Mouse (Mus musculus) liver, embryonic 16.5 days (tissue): ENCODE data around the gene Zfp384. TPM values are rescaled to one million over a fixed set of nuclear protein-coding genes. Genes with fewer than 3 reads are reported as not detected.
"Not testable (repeated sequence)": the region's sequence is repeated elsewhere in the genome, so short reads cannot be mapped to it uniquely, and the experiment has no call there.

Experiments used
- ATAC-seq: fragments of 200-750 bp; cut with Nextera tagmentation; 2 replicates; pipeline ENCODE4 v1.8.0; 2017; ENCODE audit warnings: low read depth, mild to moderate bottlenecking, moderate number of reproducible peaks, moderate library complexity
- H3K27ac ChIP-seq: fragments of 300-500 bp; sonication (generic); 2 replicates; pipeline ENCODE4 v1.5.1; 2014; ENCODE audit warnings: mild to moderate bottlenecking, low read length
- H3K27me3 ChIP-seq: fragments of 300-500 bp; sonication (generic); 2 replicates; pipeline ENCODE4 v1.6.1; 2014; ENCODE audit warnings: low read depth, low read length, mixed read lengths; ENCODE audit not compliant: control insufficient read depth, insufficient read depth
- H3K36me3 ChIP-seq: fragments of 300-500 bp; sonication (generic); 2 replicates; pipeline ENCODE4 v1.6.1; 2014; ENCODE audit warnings: mild to moderate bottlenecking; ENCODE audit not compliant: control insufficient read depth, insufficient read depth
- H3K4me1 ChIP-seq: fragments of 300-500 bp; sonication (generic); 2 replicates; pipeline ENCODE4 v1.6.1; 2014; ENCODE audit warnings: low read depth, low read length, mixed read lengths; ENCODE audit not compliant: control insufficient read depth
- H3K4me2 ChIP-seq: fragments of 300-500 bp; sonication (generic); 2 replicates; pipeline ENCODE4 v1.6.1; 2014; ENCODE audit warnings: low read depth, low read length, mixed read lengths
- H3K4me3 ChIP-seq: fragments of 300-500 bp; sonication (generic); 2 replicates; pipeline ENCODE4 v1.5.1; 2014; ENCODE audit warnings: low read depth, mild to moderate bottlenecking, low read length
- H3K9ac ChIP-seq: fragments of 300-500 bp; sonication (generic); 2 replicates; pipeline ENCODE4 v1.6.1; 2014; ENCODE audit warnings: low read depth, low read length
- H3K9me3 ChIP-seq: fragments of 300-500 bp; sonication (generic); replicated peaks from 2 replicates; pipeline ENCODE4 v1.6.1; 2016; ENCODE audit warnings: low read length; ENCODE audit not compliant: control insufficient read depth
- WGBS: fragments of 180-500 bp; shearing (Covaris S2); extraction: QIAGEN DNeasy Blood & Tissue Kit; methylation state at CpG from one replicate; pipeline ENCODE4 v1.1.7; 2014; ENCODE audit not compliant: insufficient replicate concordance; 5-methylcytosine and 5-hydroxymethylcytosine counted together
- polyA plus RNA-seq: library from polyadenylated mRNA; unstranded; fragments of >200 nt; fragmentation: Nextera tagmentation; extraction: Ambion mirVana; gene quantifications from 2 replicates; pipeline ENCODE4 v1.2.1, GENCODE M21; 2015

Zfp384 gene
- polyA plus RNA-seq, 1 experiment from 2014 or later = 3.5 TPM

DNA sequence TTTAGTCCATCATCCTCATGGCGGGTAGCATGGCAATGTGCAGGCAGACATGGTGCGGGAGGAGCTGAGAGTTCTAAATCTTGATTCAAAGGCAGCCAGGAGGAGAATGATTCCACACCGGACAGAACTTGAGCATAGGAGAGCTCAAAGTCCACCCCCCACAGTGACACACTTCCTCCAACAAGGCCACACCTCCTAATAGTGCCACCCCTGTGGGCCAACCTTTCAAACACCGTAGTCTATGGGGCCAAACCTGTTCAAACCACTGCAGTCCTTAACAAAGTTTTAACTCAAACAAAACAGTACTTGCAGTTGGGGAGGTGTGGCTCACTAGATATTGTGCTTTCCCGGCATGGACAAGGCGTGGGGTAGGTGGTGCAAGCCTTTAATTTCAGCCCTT lies 55.0 kb downstream of the Zfp384 start:
- H3K27me3 ChIP-seq = no peaks in the 10 kb centered on the region
- no peaks in the 10 kb centered on the region for H3K9me3 ChIP-seq
- H3K4me1 ChIP-seq = peaks cover 25% of the 10 kb centered on the region
- 66% methylated on average over 6 of the region's 6 CpGs for WGBS
- H3K27ac ChIP-seq = no peak overlapping the region
- H3K9ac ChIP-seq = no peak overlapping the region
- no peaks in the 10 kb centered on the region for H3K36me3 ChIP-seq
- no peak overlapping the region for H3K4me2 ChIP-seq
- H3K4me3 ChIP-seq = no peak overlapping the region
- ATAC-seq = no peak

DNA sequence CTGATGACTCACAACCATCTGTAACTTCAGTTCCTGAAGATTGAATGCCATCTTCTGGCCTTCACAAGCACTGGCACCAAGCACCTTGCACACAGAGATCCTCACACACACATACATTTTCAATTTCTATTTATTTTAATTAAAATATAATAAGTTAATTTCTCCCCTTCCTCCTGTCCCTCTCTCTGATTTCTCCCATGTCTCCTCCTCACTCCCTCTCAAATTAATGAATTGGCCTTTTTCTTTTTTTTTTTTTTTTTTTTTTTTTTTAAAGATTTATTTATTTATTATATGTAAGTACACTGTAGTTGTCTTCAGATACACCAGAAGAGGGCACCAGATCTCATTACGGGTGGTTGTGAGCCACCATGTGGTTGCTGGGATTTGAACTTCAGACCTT lies 56.3 kb downstream of the Zfp384 start:
- ATAC-seq, H3K36me3 ChIP-seq: not testable (repeated sequence)

DNA sequence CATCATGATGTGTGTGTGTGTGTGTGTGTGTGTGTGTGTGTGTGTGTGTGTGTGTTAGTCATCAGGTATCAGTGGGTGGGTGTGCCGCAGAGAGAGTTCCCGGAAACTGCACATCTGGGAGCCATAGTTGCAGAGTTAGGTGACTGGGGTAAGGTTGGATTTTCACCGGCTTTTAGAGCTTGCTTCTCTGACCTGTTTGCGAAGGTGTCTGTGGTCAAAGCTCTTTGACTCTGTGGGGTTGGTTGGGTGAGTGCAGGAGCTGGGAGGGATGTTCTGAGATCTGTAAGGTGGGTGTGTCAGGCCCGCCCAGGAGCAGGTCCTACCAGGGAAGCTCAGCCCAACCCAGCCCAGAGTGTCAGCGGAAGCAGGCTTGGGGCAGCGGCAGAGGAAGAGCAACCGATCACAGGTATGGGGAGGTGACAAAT lies 58.6 kb downstream of the Zfp384 start, which contains the start of gene Lpar5:
TSS of gene Lpar5 (plus strand) at position 350 of the 425 bp plus-strand sequence.
- H3K4me1 ChIP-seq = peaks cover 33% of the 10 kb centered on the region
- H3K9me3 ChIP-seq = no peaks in the 10 kb centered on the region
- no peak for ATAC-seq
- no peaks in the 10 kb centered on the region for H3K27me3 ChIP-seq
- H3K36me3 ChIP-seq = no peaks in the 10 kb centered on the region
- H3K9ac ChIP-seq = no peak within 1 kb of the TSS
- H3K4me2 ChIP-seq = no peak within 1 kb of the TSS
- WGBS = 47% methylated on average over 8 of the region's 8 CpGs
- H3K4me3 ChIP-seq = no peak within 1 kb of the TSS
- H3K27ac ChIP-seq = no peak within 1 kb of the TSS

More for the DNA sequence above, 56.3 kb downstream of the Zfp384 start:
- not testable (repeated sequence) for H3K9me3 ChIP-seq, H3K4me3 ChIP-seq, H3K9ac ChIP-seq, H3K27me3 ChIP-seq, H3K27ac ChIP-seq, H3K4me2 ChIP-seq
- WGBS = no CpG with 5 or more reads among the region's 1 CpGs
- peaks cover 25% of the 10 kb centered on the region for H3K4me1 ChIP-seq

DNA sequence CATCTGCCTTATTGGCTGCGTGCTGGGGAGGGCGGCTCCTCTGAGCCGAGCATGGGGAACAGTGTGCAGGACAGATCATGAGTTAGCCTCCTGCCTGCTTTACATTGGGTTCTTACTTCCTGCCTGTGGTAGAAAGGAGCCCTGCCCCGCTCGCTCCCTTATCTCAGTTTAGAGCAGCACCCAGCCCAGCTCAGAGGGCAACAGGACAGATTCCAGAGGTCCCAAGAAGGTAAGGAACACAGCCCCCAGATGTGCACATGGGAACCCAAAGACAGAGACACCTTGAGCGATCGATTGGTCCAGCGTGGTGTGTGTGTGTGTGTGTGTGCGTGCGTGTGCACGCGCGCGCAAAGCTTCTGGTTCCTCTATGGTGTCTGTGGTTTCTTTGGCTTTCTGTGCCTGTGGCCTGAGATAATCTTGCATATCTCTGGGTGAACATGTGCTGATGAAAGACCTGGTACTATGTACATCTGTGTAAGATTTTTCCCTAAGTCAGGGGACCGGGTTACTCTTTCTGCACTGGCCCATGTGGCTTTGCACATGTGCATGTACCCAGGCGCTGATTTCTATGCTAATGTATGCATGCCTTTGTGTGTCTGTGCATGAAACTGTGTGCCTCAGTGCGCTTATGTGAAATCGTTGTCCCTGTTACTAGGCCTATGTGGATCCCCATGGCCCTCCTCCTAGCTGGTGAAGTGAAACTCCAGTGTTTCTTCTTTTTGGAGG lies 62.4 kb downstream of the Zfp384 start:
- peak; percentile 94 for ATAC-seq
- Histone ChIP-seq H3K9ac (peak overlapping the region; percentile 29), H3K9me3 (no peaks in the 10 kb centered on the region), H3K27ac (peak overlapping the region; percentile 82), H3K4me3 (peak overlapping the region; percentile 47), H3K4me1 (peaks cover 31% of the 10 kb centered on the region), H3K4me2 (peak overlapping the region; percentile 61), H3K36me3 (no peaks in the 10 kb centered on the region), H3K27me3 (no peaks in the 10 kb centered on the region)
- 17% methylated on average over 18 of the region's 18 CpGs for WGBS

DNA sequence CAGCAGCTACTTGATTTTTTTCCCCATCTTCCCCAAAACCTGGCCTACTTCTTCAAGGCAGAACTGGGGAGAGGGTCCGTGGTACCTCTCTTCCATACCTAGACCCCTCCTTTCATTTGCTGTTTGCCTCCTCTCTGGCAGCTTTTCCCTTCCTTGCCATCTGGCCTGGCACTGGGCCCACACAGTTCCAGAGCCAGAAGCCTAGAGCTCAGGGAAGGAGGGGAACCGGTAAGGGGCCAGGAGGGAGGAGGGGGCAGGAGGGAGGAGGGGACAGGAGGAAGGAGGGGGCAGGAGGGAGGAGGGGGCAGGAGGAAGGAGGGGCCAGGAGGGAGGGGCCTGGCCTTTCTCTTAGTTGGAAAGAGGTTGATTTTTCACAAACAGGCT lies 62.9 kb downstream of the Zfp384 start:
- 10% methylated on average over 2 of the region's 2 CpGs for WGBS
- H3K4me1 ChIP-seq = peaks cover 31% of the 10 kb centered on the region
- peak overlapping the region; percentile 47 for H3K4me3 ChIP-seq
- ATAC-seq = no peak
- H3K9me3 ChIP-seq = no peaks in the 10 kb centered on the region
- H3K9ac ChIP-seq = peak overlapping the region; percentile 28; the same call in 1 of the 2 replicates
- H3K4me2 ChIP-seq = peak overlapping the region; percentile 61
- no peaks in the 10 kb centered on the region for H3K27me3 ChIP-seq
- no peaks in the 10 kb centered on the region for H3K36me3 ChIP-seq
- peak overlapping the region; percentile 82 for H3K27ac ChIP-seq

DNA sequence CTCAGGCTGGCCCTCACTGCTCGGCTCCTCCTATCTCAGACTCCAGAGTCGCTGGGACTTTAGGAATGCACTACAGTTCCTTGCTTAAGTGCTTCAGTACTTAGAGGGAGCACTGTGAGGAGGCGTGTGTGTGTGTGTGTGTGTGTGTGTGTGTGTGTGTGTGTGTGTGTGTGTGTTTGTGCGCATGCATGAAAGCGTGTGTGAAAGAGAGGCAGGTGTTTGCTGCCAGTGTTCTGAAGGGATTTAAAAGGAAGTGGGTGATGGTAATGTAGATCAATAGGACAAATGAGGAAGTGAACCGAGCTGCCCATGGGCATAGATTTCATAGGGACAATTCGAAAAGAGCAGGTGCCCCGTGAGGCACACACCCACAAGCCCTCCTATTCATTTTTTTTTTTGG lies 64.9 kb downstream of the Zfp384 start:
- Histone ChIP-seq H3K36me3 (no peaks in the 10 kb centered on the region), H3K9me3 (no peaks in the 10 kb centered on the region), H3K4me1 (peaks cover 19% of the 10 kb centered on the region), H3K27me3 (no peaks in the 10 kb centered on the region), H3K4me3 (no peak overlapping the region), H3K4me2 (no peak overlapping the region), H3K27ac (no peak overlapping the region), H3K9ac (no peak overlapping the region)
- WGBS = 39% methylated on average over 8 of the region's 8 CpGs
- ATAC-seq = no peak

DNA sequence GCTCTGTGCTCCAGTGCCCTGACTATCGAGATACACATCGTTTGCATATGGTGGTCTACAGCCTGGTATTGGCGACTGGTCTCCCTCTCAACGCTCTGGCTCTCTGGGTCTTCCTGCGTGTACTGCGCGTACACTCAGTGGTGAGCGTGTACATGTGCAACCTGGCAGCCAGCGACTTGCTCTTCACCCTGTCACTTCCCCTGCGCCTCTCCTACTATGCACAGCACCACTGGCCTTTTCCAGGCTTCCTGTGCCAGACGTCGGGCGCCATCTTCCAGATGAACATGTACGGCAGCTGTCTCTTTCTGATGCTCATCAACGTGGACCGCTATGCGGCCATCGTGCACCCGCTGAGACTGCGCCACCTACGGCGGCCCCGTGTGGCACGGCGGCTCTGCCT lies 72.4 kb downstream of the Zfp384 start:
- peaks cover 6% of the 10 kb centered on the region for H3K4me1 ChIP-seq
- H3K4me3 ChIP-seq = peak overlapping the region; percentile 41
- no peak overlapping the region for H3K27ac ChIP-seq
- WGBS = 60% methylated on average over 25 of the region's 25 CpGs
- no peaks in the 10 kb centered on the region for H3K27me3 ChIP-seq
- H3K36me3 ChIP-seq = no peaks in the 10 kb centered on the region
- H3K4me2 ChIP-seq = peak overlapping the region; percentile 57
- peak overlapping the region; percentile 3; the same call in 1 of the 2 replicates for H3K9ac ChIP-seq
- 0 out of 2 replicates have a peak, but pooled peaks have one; percentile 5 for ATAC-seq
- no peaks in the 10 kb centered on the region for H3K9me3 ChIP-seq

DNA sequence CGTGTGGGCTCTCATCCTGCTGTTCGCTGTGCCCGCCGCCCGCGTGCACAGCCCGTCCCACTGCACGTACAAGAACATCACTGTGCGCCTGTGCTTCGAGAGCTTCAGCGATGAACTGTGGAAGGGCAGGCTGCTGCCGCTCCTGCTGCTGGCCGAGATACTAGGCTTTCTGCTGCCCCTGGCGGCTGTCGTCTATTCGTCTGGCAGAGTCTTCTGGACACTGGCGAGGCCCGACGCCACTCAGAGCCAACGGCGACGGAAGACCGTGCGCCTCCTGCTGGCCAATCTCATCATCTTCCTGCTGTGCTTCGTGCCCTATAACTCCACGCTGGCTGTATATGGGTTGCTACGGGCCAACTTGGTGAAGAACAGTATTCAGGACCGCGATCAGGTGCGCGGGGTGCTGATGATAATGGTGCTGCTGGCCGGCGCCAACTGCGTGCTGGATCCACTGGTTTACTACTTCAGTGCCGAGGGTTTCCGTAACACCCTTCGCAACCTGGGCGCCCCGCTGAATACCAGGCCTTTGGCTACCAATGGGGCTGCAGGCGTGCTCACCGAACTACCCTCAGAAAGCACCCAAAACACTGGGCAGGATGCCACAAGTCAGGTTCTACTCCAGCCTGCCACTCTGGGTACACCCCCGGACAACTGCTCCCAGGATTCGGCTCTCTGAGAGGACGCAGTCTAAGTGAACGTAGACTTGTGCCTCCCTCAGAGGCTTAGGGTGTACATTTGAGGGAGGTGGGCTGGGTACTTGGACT lies 73.0 kb downstream of the Zfp384 start:
- Histone ChIP-seq H3K4me1 (peaks cover 6% of the 10 kb centered on the region), H3K27ac (no peak overlapping the region), H3K27me3 (no peaks in the 10 kb centered on the region), H3K4me2 (peak overlapping the region; percentile 57), H3K36me3 (no peaks in the 10 kb centered on the region), H3K9me3 (no peaks in the 10 kb centered on the region), H3K9ac (peak overlapping the region; percentile 3; the same call in 1 of the 2 replicates), H3K4me3 (peak overlapping the region; percentile 41)
- 38% methylated on average over 45 of the region's 45 CpGs for WGBS
- ATAC-seq = peak; percentile 79
